Mouse (Mus musculus): ENCODE measurements around the gene Pakap. TPM values are rescaled to one million over a fixed set of nuclear protein-coding genes. Genes with fewer than 3 reads are reported as not detected.

The Pakap gene
- polyA plus RNA-seq, 1 experiment from 2014 or later, result 21.4 TPM

DNA sequence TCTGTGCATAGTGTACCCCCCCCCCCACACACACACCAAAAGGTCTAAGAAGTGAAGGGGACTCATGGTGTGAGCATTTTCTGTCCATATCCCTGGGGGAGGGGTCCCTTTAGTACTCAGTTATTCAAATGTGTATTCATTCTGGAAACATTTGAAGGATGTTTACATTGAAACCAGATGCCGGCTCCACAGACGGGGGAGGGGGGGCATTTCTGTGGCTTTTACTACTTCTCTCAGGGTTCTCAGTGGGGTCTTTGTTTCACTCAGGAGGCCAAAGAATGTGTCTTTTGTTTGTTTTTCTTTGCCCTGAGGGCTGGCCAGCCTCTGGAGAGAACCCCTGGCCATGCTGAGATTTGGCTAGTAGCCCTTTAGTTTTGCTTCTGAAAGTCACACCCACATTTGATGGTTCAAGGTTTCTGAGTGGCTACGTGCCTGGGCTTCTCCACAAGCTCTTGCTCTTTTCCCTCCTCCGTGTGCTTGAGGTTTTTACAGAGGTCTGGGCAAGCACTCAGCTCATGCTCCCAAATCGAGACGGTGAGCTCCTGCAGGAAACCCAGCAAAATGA is 24.2 kb upstream of the Pakap start:
- Histone ChIP-seq H3K9me3 (ENCODE audit: control insufficient read depth, low read length) (no peaks in the 10 kb centered on the region), H3K4me2 (no peak overlapping the region), H3K27ac (ENCODE audit: low read depth, low read length) (0 out of 2 replicates have a peak overlapping the region, but pooled peaks have one; percentile 20), H3K9ac (ENCODE audit: low read length) (0 out of 2 replicates have a peak overlapping the region, but pooled peaks have one; percentile 4), H3K36me3 (ENCODE audit: control insufficient read depth, insufficient read depth, low read length) (no peaks in the 10 kb centered on the region), H3K4me1 (ENCODE audit: control insufficient read depth, insufficient read depth, low read length) (peaks cover 8% of the 10 kb centered on the region), H3K27me3 (ENCODE audit: control insufficient read depth, insufficient read depth, low read length) (no peaks in the 10 kb centered on the region), H3K4me3 (ENCODE audit: low read depth, low read length) (no peak overlapping the region)
- whole genome bisulfite sequencing, result 15% methylated on average over 6 of the region's 6 CpGs
- ATAC-seq (ENCODE audit: low FRiP score) (peak; percentile 76), DNase-seq (ENCODE audit: low spot score, missing footprints) (peak; percentile 91)

DNA sequence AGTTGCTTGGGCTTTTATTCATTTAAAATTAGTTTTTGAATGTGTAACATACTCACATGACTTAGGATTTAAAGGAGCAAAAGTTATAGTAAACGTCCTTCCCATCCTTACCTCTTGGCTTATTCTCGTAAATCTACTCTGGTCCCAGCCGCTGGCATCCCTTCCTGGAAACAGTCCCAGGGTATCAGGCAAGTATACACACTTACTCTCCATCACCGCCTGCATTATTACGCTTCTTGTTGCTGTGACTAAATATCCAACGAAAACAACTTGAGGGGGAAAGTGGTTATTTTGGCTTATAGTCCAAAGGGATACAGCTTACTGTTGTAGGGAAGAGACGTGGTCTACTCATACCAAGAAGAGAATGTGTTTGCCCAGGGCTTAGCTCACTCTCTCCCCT is 20.2 kb upstream of the Pakap start:
- no peak overlapping the region for H3K4me2 ChIP-seq
- no peaks in the 10 kb centered on the region for H3K36me3 ChIP-seq (ENCODE audit: control insufficient read depth, insufficient read depth, low read length)
- ATAC-seq (ENCODE audit: low FRiP score), result no peak
- H3K9ac ChIP-seq (ENCODE audit: low read length), result no peak overlapping the region
- H3K27me3 ChIP-seq (ENCODE audit: control insufficient read depth, insufficient read depth, low read length), result no peaks in the 10 kb centered on the region
- H3K27ac ChIP-seq (ENCODE audit: low read depth, low read length), result no peak overlapping the region
- peaks cover 8% of the 10 kb centered on the region for H3K4me1 ChIP-seq (ENCODE audit: control insufficient read depth, insufficient read depth, low read length)
- 95% methylated on average over 7 of the region's 7 CpGs for WGBS
- H3K9me3 ChIP-seq (ENCODE audit: control insufficient read depth, low read length), result no peaks in the 10 kb centered on the region
- no peak overlapping the region for H3K4me3 ChIP-seq (ENCODE audit: low read depth, low read length)
- DNase-seq (ENCODE audit: low spot score, missing footprints), result peak; percentile 35

DNA sequence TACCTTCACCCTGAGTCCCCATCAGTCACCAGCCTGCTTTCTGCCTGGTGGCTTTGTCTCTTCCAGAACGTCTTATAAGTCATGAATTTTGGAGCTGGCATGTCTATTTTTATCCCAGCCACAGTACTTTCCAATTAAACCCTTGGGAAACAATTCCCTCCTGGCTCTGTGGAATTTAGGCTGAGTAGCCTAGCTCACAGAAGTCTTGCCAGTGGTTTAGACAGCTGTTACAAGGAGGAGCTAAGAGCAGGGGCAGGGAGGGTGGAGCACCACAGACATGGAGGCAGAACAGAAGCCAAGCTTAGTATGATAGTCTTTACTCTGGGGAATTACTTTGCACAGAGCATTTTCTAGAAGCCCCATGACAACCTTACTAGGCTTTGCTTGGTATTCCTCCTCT is 17.8 kb upstream of the Pakap start:
- Histone ChIP-seq H3K4me3 (ENCODE audit: low read depth, low read length) (no peak overlapping the region), H3K9ac (ENCODE audit: low read length) (no peak overlapping the region), H3K27ac (ENCODE audit: low read depth, low read length) (no peak overlapping the region), H3K4me1 (ENCODE audit: control insufficient read depth, insufficient read depth, low read length) (no peaks in the 10 kb centered on the region), H3K36me3 (ENCODE audit: control insufficient read depth, insufficient read depth, low read length) (no peaks in the 10 kb centered on the region), H3K4me2 (no peak overlapping the region), H3K27me3 (ENCODE audit: control insufficient read depth, insufficient read depth, low read length) (no peaks in the 10 kb centered on the region), H3K9me3 (ENCODE audit: control insufficient read depth, low read length) (no peaks in the 10 kb centered on the region)
- 64% methylated on average over 1 of the region's 1 CpGs for WGBS
- ATAC-seq (ENCODE audit: low FRiP score) (no peak), DNase-seq (ENCODE audit: low spot score, missing footprints) (peak; percentile 61)

- 84% methylated on average over 2 of the region's 2 CpGs for WGBS
- ATAC-seq (ENCODE audit: low FRiP score) (no peak), DNase-seq (ENCODE audit: low spot score, missing footprints) (no peak)
These were observed 10.9 kb upstream of the Pakap start for GRCm38 (mm10) chr4:57557102-57557501.

GRCm38 (mm10) chr4:57559438-57559837 is 8.5 kb upstream of the Pakap start:
- no peak overlapping the region for H3K4me2 ChIP-seq
- H3K27me3 ChIP-seq (ENCODE audit: control insufficient read depth, insufficient read depth, low read length), result no peaks in the 10 kb centered on the region
- H3K4me1 ChIP-seq (ENCODE audit: control insufficient read depth, insufficient read depth, low read length), result no peaks in the 10 kb centered on the region
- no peak overlapping the region for H3K27ac ChIP-seq (ENCODE audit: low read depth, low read length)
- H3K4me3 ChIP-seq (ENCODE audit: low read depth, low read length), result no peak overlapping the region
- DNase-seq (ENCODE audit: low spot score, missing footprints), result peak; percentile 33
- no peak overlapping the region for H3K9ac ChIP-seq (ENCODE audit: low read length)
- 85% methylated on average over 1 of the region's 1 CpGs for WGBS
- H3K36me3 ChIP-seq (ENCODE audit: control insufficient read depth, insufficient read depth, low read length), result no peaks in the 10 kb centered on the region
- no peaks in the 10 kb centered on the region for H3K9me3 ChIP-seq (ENCODE audit: control insufficient read depth, low read length)
- ATAC-seq (ENCODE audit: low FRiP score), result no peak

More at GRCm38 (mm10) chr4:57557102-57557501, 10.9 kb upstream of the Pakap start:
- H3K4me3 ChIP-seq (ENCODE audit: low read depth, low read length), result no peak overlapping the region
- H3K4me1 ChIP-seq (ENCODE audit: control insufficient read depth, insufficient read depth, low read length), result no peaks in the 10 kb centered on the region
- H3K4me2 ChIP-seq, result no peak overlapping the region
- no peaks in the 10 kb centered on the region for H3K9me3 ChIP-seq (ENCODE audit: control insufficient read depth, low read length)
- H3K27me3 ChIP-seq (ENCODE audit: control insufficient read depth, insufficient read depth, low read length), result no peaks in the 10 kb centered on the region
- no peak overlapping the region for H3K27ac ChIP-seq (ENCODE audit: low read depth, low read length)
- no peaks in the 10 kb centered on the region for H3K36me3 ChIP-seq (ENCODE audit: control insufficient read depth, insufficient read depth, low read length)
- H3K9ac ChIP-seq (ENCODE audit: low read length), result no peak overlapping the region

GRCm38 (mm10) chr4:57560010-57560409 is 8.0 kb upstream of the Pakap start:
- Histone ChIP-seq H3K27me3 (ENCODE audit: control insufficient read depth, insufficient read depth, low read length) (no peaks in the 10 kb centered on the region), H3K4me2 (no peak overlapping the region), H3K4me3 (ENCODE audit: low read depth, low read length) (no peak overlapping the region), H3K9ac (ENCODE audit: low read length) (no peak overlapping the region), H3K27ac (ENCODE audit: low read depth, low read length) (no peak overlapping the region), H3K9me3 (ENCODE audit: control insufficient read depth, low read length) (no peaks in the 10 kb centered on the region), H3K4me1 (ENCODE audit: control insufficient read depth, insufficient read depth, low read length) (no peaks in the 10 kb centered on the region), H3K36me3 (ENCODE audit: control insufficient read depth, insufficient read depth, low read length) (no peaks in the 10 kb centered on the region)
- ATAC-seq (ENCODE audit: low FRiP score) (no peak), DNase-seq (ENCODE audit: low spot score, missing footprints) (peak; percentile 69)
- 58% methylated on average over 3 of the region's 3 CpGs for WGBS

DNA sequence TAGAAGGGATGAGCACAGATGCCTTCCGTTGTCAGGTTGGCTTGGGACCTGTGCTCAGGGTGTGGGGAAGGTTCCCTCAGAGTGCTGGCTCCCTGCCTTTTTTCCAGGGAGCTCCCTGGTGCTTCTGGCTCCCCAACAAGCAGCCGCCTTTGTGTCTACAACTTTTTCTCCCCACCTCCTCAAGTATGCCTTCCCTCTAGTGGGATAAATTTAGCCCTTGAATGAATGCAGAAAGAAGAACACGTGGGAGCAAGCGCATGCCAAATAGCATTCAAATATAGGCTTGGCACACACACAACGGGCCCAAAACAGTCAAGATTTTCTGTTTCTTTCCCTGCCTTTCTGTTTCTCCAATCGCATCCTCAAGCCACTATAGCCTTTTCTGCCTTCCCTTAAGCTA is 6.9 kb upstream of the Pakap start:
- no peaks in the 10 kb centered on the region for H3K9me3 ChIP-seq (ENCODE audit: control insufficient read depth, low read length)
- H3K4me2 ChIP-seq, result no peak overlapping the region
- H3K27ac ChIP-seq (ENCODE audit: low read depth, low read length), result no peak overlapping the region
- H3K4me1 ChIP-seq (ENCODE audit: control insufficient read depth, insufficient read depth, low read length), result no peaks in the 10 kb centered on the region
- WGBS, result 82% methylated on average over 6 of the region's 6 CpGs
- no peaks in the 10 kb centered on the region for H3K27me3 ChIP-seq (ENCODE audit: control insufficient read depth, insufficient read depth, low read length)
- H3K36me3 ChIP-seq (ENCODE audit: control insufficient read depth, insufficient read depth, low read length), result no peaks in the 10 kb centered on the region
- DNase-seq (ENCODE audit: low spot score, missing footprints) (peak; percentile 33), ATAC-seq (ENCODE audit: low FRiP score) (no peak)
- H3K4me3 ChIP-seq (ENCODE audit: low read depth, low read length), result no peak overlapping the region
- H3K9ac ChIP-seq (ENCODE audit: low read length), result no peak overlapping the region

GRCm38 (mm10) chr4:57565283-57565682 is 2.7 kb upstream of the Pakap start:
- Histone ChIP-seq H3K27ac (ENCODE audit: low read depth, low read length) (no peak overlapping the region), H3K4me3 (ENCODE audit: low read depth, low read length) (no peak overlapping the region), H3K4me2 (no peak overlapping the region), H3K27me3 (ENCODE audit: control insufficient read depth, insufficient read depth, low read length) (0 out of 2 replicates have a peak, but pooled peaks cover 2% of the 10 kb centered on the region), H3K36me3 (ENCODE audit: control insufficient read depth, insufficient read depth, low read length) (no peaks in the 10 kb centered on the region), H3K4me1 (ENCODE audit: control insufficient read depth, insufficient read depth, low read length) (peaks cover 4% of the 10 kb centered on the region), H3K9ac (ENCODE audit: low read length) (no peak overlapping the region), H3K9me3 (ENCODE audit: control insufficient read depth, low read length) (no peaks in the 10 kb centered on the region)
- ATAC-seq (ENCODE audit: low FRiP score) (no peak), DNase-seq (ENCODE audit: low spot score, missing footprints) (no peak)
- WGBS, result 76% methylated on average over 1 of the region's 1 CpGs

GRCm38 (mm10) chr4:57565811-57566210 is 2.2 kb upstream of the Pakap start:
- no peak for DNase-seq (ENCODE audit: low spot score, missing footprints)
- Histone ChIP-seq H3K27ac (ENCODE audit: low read depth, low read length) (no peak overlapping the region), H3K4me3 (ENCODE audit: low read depth, low read length) (no peak overlapping the region), H3K4me1 (ENCODE audit: control insufficient read depth, insufficient read depth, low read length) (peaks cover 4% of the 10 kb centered on the region), H3K4me2 (no peak overlapping the region), H3K36me3 (ENCODE audit: control insufficient read depth, insufficient read depth, low read length) (no peaks in the 10 kb centered on the region), H3K9me3 (ENCODE audit: control insufficient read depth, low read length) (no peaks in the 10 kb centered on the region), H3K9ac (ENCODE audit: low read length) (no peak overlapping the region), H3K27me3 (ENCODE audit: control insufficient read depth, insufficient read depth, low read length) (0 out of 2 replicates have a peak, but pooled peaks cover 2% of the 10 kb centered on the region)
- no peak for ATAC-seq (ENCODE audit: low FRiP score)
- WGBS, result 57% methylated on average over 2 of the region's 2 CpGs

All from midbrain, embryonic 11.5 days (tissue).